Mouse (Mus musculus) ES-Bruce4 (cell line): ENCODE data around the gene Ilkap. TPM values are rescaled to one million over a fixed set of nuclear protein-coding genes. Genes with fewer than 3 reads are reported as not detected.

Source experiments
- H3K27ac ChIP-seq: 2 replicates; pipeline ENCODE4 v1.5.1; 2012; ENCODE audit warnings: low read length, inconsistent platforms; ENCODE audit not compliant: insufficient read depth
- H3K27me3 ChIP-seq: 2 replicates; pipeline ENCODE4 v1.6.1; 2012; ENCODE audit warnings: mild to moderate bottlenecking, low read length, inconsistent platforms; ENCODE audit not compliant: control insufficient read depth, poor library complexity, insufficient read depth, severe bottlenecking
- H3K36me3 ChIP-seq: 2 replicates; pipeline ENCODE4 v1.6.1; 2012; ENCODE audit warnings: inconsistent platforms, mild to moderate bottlenecking, low read length, moderate library complexity; ENCODE audit not compliant: control insufficient read depth, poor library complexity, insufficient read depth, severe bottlenecking
- H3K4me1 ChIP-seq: one replicate; pipeline ENCODE4 v1.8.1; 2011; ENCODE audit warnings: low read length; ENCODE audit not compliant: control insufficient read depth, insufficient read depth
- H3K4me3 ChIP-seq: 2 replicates; pipeline ENCODE4 v1.5.1; 2011; ENCODE audit warnings: low read depth, mild to moderate bottlenecking, low read length
- H3K9ac ChIP-seq: 2 replicates; pipeline ENCODE4 v1.6.1; 2012; ENCODE audit warnings: low read depth, mild to moderate bottlenecking, inconsistent platforms; ENCODE audit not compliant: poor library complexity, severe bottlenecking
- H3K9me3 ChIP-seq: replicated peaks from 2 replicates; pipeline ENCODE4 v1.6.1; 2012; ENCODE audit warnings: mild to moderate bottlenecking, low read length, inconsistent platforms; ENCODE audit not compliant: control insufficient read depth, poor library complexity, insufficient read depth, severe bottlenecking
- CTCF ChIP-seq: IDR thresholded peaks from one replicate; pipeline ENCODE4 v1.8.1; 2011; ENCODE audit warnings: low read depth, low read length
- POLR2A ChIP-seq: IDR thresholded peaks from one replicate; pipeline ENCODE4 v1.8.1; 2011; ENCODE audit warnings: low read length; ENCODE audit not compliant: insufficient read depth
- polyA plus RNA-seq: library from polyadenylated mRNA; stranded (reverse); fragments of >200 nt; gene quantifications from 2 replicates; pipeline ENCODE4 v1.2.4, GENCODE M21; 2011; ENCODE audit warnings: low read depth; ENCODE audit not compliant: missing spikeins, insufficient read depth, insufficient read length

The Ilkap gene
- polyA plus RNA-seq, 1 experiment, result 72.1 TPM

DNA sequence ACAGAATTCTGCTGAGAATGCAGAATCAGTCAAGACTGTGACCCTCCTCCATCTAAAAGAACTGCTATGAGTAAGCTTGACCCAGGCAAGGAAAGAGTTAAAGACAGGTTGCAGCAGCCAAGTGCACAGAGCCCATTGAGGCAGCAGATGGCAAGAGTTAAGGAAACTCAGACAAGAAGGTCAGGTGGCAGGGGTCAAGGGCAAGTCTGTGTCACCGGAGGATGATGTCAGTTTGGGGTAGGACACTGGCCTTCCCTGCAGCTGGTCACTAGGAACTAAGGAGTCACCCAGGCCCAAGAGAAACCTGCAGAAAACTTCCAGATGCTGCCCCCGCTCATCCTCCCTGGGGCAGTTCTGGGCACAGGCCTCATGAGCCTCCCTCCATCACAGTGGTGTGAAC lies 74.0 kb downstream of the Ilkap start:
- TF ChIP-seq CTCF, result no peak
- no peak for TF ChIP-seq POLR2A
- no peaks in the 10 kb centered on the region for H3K27me3 ChIP-seq
- no peak overlapping the region for H3K27ac ChIP-seq
- H3K4me3 ChIP-seq, result no peak overlapping the region
- no peaks in the 10 kb centered on the region for H3K36me3 ChIP-seq
- H3K9ac ChIP-seq, result no peak overlapping the region
- H3K4me1 ChIP-seq, result no peaks in the 10 kb centered on the region
- H3K9me3 ChIP-seq, result no peaks in the 10 kb centered on the region

Other genes with a start within 250 kb of the Ilkap start
- 0.69 TPM in 1 of 2 replicates, not detected in the other for gene Ramp1, start 219.0 kb downstream of the Ilkap start, polyA plus RNA-seq
- 61.7 and 70.9 TPM in 2 replicates for gene Ube2f, start 148.5 kb downstream of the Ilkap start, polyA plus RNA-seq
- gene Scly, start 100.5 kb downstream of the Ilkap start, polyA plus RNA-seq, result 18.5 and 19.2 TPM in 2 replicates
- gene Espnl, start 76.7 kb downstream of the Ilkap start, polyA plus RNA-seq, result 0.10 and 0.17 TPM in 2 replicates
- 0.25 and 0.35 TPM in 2 replicates for gene Klhl30, start 47.8 kb downstream of the Ilkap start, polyA plus RNA-seq
- gene Erfe, start 32.4 kb downstream of the Ilkap start, polyA plus RNA-seq, result 7.0 and 13.3 TPM in 2 replicates
- 13.0 and 15.6 TPM in 2 replicates for gene Hes6, start 15.2 kb upstream of the Ilkap start, polyA plus RNA-seq
- 0.21 and 0.30 TPM in 2 replicates for gene Per2, start 60.5 kb upstream of the Ilkap start, polyA plus RNA-seq
- 12.1 and 15.7 TPM in 2 replicates for gene Traf3ip1, start 95.8 kb upstream of the Ilkap start, polyA plus RNA-seq
- gene Asb1, start 141.7 kb upstream of the Ilkap start, polyA plus RNA-seq, result 9.5 and 10.6 TPM in 2 replicates